Mouse (Mus musculus) bone marrow macrophage, adult 2 months (primary cell): ENCODE measurements around the gene Saysd1.

Source experiments
- CTCF ChIP-seq: IDR thresholded peaks from 2 replicates; pipeline ENCODE4 v1.5.1; 2012; ENCODE audit warnings: low read depth, mild to moderate bottlenecking, low read length, moderate library complexity
- POLR2A ChIP-seq: IDR thresholded peaks from 2 replicates; pipeline ENCODE4 v1.6.1; 2012; ENCODE audit warnings: mild to moderate bottlenecking, low read depth, low read length, borderline replicate concordance

DNA sequence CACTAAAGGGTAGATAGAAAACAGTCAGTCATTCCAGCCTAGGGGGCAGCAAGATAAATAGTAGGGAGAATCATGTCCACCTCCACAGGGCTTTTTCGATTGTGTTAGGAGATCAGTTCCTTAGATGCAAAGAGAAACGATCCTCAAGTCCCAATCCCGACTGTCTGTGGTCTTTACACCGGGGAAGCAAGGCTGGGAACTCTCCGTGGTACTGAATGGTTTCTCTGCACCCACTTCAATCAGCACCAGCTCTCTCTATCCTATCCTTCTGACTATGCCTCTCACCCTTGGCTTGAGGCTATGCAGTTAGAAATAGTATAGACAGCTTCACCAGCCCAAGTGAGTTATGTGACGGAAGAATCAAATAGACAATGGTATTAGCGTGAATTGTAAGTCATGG is 44.8 kb downstream of the Saysd1 start:
- TF ChIP-seq CTCF (no peak), POLR2A (no peak)
